Mouse (Mus musculus) bone marrow macrophage, adult 2 months (primary cell): Measurements from ENCODE around the gene Plekhm1.

Source experiments
- CTCF ChIP-seq: IDR thresholded peaks from 2 replicates; pipeline ENCODE4 v1.5.1; 2012; ENCODE audit warnings: low read depth, mild to moderate bottlenecking, low read length, moderate library complexity
- POLR2A ChIP-seq: IDR thresholded peaks from 2 replicates; pipeline ENCODE4 v1.6.1; 2012; ENCODE audit warnings: mild to moderate bottlenecking, low read depth, low read length, borderline replicate concordance

GRCm38 (mm10) chr11:103436282-103436681 lies 23.8 kb upstream of the Plekhm1 start:
- TF ChIP-seq CTCF (no peak), POLR2A (no peak)
